Mouse (Mus musculus): ENCODE data around the gene Cryaa. TPM values are rescaled to one million over a fixed set of nuclear protein-coding genes. Genes with fewer than 3 reads are reported as not detected.

The Cryaa gene
- polyA plus RNA-seq, 1 experiment from 2014 or later = 0.20 TPM

GRCm38 (mm10) chr17:31657141-31657983 is 20.2 kb upstream of the Cryaa start:
- no peak for ATAC-seq (ENCODE audit: low read depth)
- Histone ChIP-seq H3K4me1 (ENCODE audit: control insufficient read depth, insufficient read depth, low read length) (peaks cover 6% of the 10 kb centered on the region), H3K27ac (ENCODE audit: low read depth, low read length) (no peak overlapping the region), H3K4me2 (ENCODE audit: low read depth, low read length) (peak overlapping the region; percentile 68), H3K9ac (replicated peaks; ENCODE audit: low read depth, low read length) (peak overlapping the region; percentile 86), H3K9me3 (ENCODE audit: control insufficient read depth, low read length) (no peaks in the 10 kb centered on the region), H3K36me3 (ENCODE audit: control insufficient read depth, insufficient read depth, low read length) (peaks cover 28% of the 10 kb centered on the region), H3K4me3 (ENCODE audit: low read depth, low read length) (peak overlapping the region; percentile 95), H3K27me3 (ENCODE audit: control insufficient read depth, insufficient read depth, low read length) (no peaks in the 10 kb centered on the region)
- 59% methylated on average over 12 of the region's 12 CpGs for WGBS

DNA sequence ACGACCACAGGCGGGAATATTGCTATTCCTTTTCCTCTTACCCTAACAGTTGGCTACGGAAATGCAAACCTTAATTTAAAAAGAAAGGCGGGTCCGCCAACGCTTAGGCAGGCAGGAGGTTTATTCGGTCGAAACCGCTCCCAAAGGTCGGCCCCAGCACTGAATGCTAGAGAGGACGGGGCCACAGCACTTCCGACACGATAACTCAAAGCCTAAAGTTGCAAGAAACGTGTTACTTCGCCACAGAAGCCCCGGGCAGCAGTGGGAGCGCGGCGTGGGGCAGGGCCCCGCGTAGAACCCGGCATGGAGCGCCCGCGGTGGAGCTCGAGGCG is 19.5 kb upstream of the Cryaa start:
- no peaks in the 10 kb centered on the region for H3K9me3 ChIP-seq (ENCODE audit: control insufficient read depth, low read length)
- H3K4me3 ChIP-seq (ENCODE audit: low read depth, low read length) = peak overlapping the region; percentile 95
- peak overlapping the region; percentile 86 for H3K9ac ChIP-seq (replicated peaks; ENCODE audit: low read depth, low read length)
- ATAC-seq (ENCODE audit: low read depth) = no peak
- 2% methylated on average over 27 of the region's 27 CpGs for WGBS
- peak overlapping the region; percentile 68 for H3K4me2 ChIP-seq (ENCODE audit: low read depth, low read length)
- no peaks in the 10 kb centered on the region for H3K27me3 ChIP-seq (ENCODE audit: control insufficient read depth, insufficient read depth, low read length)
- H3K4me1 ChIP-seq (ENCODE audit: control insufficient read depth, insufficient read depth, low read length) = peaks cover 6% of the 10 kb centered on the region
- peaks cover 20% of the 10 kb centered on the region for H3K36me3 ChIP-seq (ENCODE audit: control insufficient read depth, insufficient read depth, low read length)
- peak overlapping the region; percentile 80 for H3K27ac ChIP-seq (ENCODE audit: low read depth, low read length)

DNA sequence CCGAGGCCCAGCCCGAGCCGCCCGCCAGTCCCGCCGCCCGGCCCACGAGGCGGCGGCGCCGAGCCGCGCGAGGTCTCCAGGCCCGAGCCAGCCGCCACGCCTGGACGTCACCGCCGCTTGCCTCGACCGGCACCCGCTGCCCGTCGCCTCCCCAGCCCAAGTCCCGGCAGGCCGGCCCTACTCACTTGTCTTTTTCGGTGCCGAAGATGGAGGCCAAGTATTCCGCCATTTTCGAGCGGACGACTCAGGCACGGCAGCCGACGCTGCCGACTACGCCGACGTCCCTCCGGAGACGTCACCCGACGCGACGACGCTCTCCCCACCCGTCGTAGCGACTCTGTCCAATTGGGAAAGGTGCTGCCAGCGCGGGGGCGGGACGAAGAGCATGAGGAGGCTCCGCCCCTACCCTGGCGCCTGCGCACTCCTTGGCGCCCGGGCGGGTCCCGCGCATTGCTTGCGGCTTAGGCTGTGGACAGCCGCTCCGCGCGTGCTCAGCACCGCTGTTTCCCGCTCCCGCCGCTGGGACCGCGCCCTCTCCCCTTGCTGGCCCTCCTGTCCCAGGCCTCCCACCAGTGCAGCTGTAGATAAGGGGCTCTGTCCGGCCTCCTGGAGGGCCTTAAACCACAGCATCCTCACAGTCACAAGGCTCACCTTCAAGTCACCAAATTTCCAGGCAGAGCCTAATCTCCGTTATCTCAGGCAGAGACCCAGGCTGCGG is 19.0 kb upstream of the Cryaa start, which contains the start of gene U2af1:
TSS of gene U2af1 (minus strand) at position 425 of the 718 bp plus-strand sequence.
- WGBS = 1% methylated on average over 68 of the region's 77 CpGs
- peak within 1 kb of the TSS; percentile 92 for H3K27ac ChIP-seq (ENCODE audit: low read depth, low read length)
- no peaks in the 10 kb centered on the region for H3K27me3 ChIP-seq (ENCODE audit: control insufficient read depth, insufficient read depth, low read length)
- peaks cover 15% of the 10 kb centered on the region for H3K36me3 ChIP-seq (ENCODE audit: control insufficient read depth, insufficient read depth, low read length)
- peak within 1 kb of the TSS; percentile 74 for H3K4me2 ChIP-seq (ENCODE audit: low read depth, low read length)
- H3K4me3 ChIP-seq (ENCODE audit: low read depth, low read length) = peak within 1 kb of the TSS; percentile 95
- H3K4me1 ChIP-seq (ENCODE audit: control insufficient read depth, insufficient read depth, low read length) = peaks cover 6% of the 10 kb centered on the region
- no peaks in the 10 kb centered on the region for H3K9me3 ChIP-seq (ENCODE audit: control insufficient read depth, low read length)
- peak; percentile 98 for ATAC-seq (ENCODE audit: low read depth)
- peak within 1 kb of the TSS; percentile 86 for H3K9ac ChIP-seq (replicated peaks; ENCODE audit: low read depth, low read length)

DNA sequence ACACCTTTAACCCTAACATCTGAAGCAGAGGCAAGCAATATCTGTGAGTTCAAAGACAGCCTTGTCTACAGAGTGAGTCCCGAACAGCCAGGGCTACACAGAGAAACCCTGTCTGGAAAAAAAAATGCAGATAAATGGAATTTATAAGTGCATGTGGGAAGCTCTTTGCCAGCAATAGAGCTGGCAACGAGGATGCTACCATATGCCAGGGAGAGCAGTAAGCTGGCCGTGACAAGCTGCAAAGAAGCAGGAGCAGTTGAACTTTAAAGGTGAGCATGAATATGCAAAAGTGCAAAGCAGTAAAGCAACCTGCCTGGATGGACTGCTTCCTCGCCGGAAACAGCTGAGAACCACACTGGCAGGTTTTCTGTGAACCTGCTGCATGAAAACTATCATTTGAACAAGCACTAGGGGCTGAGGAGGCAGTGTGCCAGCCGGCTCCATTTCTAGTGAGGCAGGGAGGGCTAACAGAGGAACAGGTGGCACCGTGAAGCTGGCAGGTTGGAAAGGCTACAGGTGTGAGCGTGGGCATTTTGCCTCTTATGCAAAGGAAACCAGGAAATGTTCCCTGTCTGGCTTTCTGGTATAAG is 16.9 kb upstream of the Cryaa start:
- Histone ChIP-seq H3K27me3 (ENCODE audit: control insufficient read depth, insufficient read depth, low read length) (no peaks in the 10 kb centered on the region), H3K9me3 (ENCODE audit: control insufficient read depth, low read length) (no peaks in the 10 kb centered on the region), H3K4me1 (ENCODE audit: control insufficient read depth, insufficient read depth, low read length) (peaks cover 6% of the 10 kb centered on the region), H3K27ac (ENCODE audit: low read depth, low read length) (no peak overlapping the region), H3K9ac (replicated peaks; ENCODE audit: low read depth, low read length) (no peak overlapping the region), H3K4me2 (ENCODE audit: low read depth, low read length) (no peak overlapping the region), H3K36me3 (ENCODE audit: control insufficient read depth, insufficient read depth, low read length) (no peaks in the 10 kb centered on the region), H3K4me3 (ENCODE audit: low read depth, low read length) (no peak overlapping the region)
- ATAC-seq (ENCODE audit: low read depth) = no peak
- WGBS = 72% methylated on average over 8 of the region's 8 CpGs

DNA sequence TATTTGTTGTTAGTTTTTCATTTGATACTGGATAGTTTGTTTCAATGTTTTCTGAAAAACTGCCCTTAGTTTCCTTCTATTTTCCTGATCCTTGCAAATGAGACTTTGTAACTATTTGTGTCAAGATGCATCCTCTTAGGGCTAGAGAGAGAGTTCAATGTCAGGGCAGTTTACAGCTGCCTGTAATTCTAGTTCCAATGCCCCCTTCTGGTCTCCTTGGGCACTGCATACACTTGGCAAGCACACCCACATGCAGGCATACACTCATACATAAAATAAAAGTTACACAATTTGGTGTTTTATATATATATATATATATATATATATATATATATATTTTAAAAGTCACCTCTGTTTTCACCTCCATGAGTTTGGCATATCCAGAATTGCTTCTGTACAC is 14.8 kb upstream of the Cryaa start:
- no peak for ATAC-seq (ENCODE audit: low read depth)
- Histone ChIP-seq H3K4me3 (ENCODE audit: low read depth, low read length) (no peak overlapping the region), H3K27me3 (ENCODE audit: control insufficient read depth, insufficient read depth, low read length) (no peaks in the 10 kb centered on the region), H3K4me2 (ENCODE audit: low read depth, low read length) (no peak overlapping the region), H3K9ac (replicated peaks; ENCODE audit: low read depth, low read length) (no peak overlapping the region), H3K36me3 (ENCODE audit: control insufficient read depth, insufficient read depth, low read length) (no peaks in the 10 kb centered on the region), H3K4me1 (ENCODE audit: control insufficient read depth, insufficient read depth, low read length) (no peaks in the 10 kb centered on the region), H3K27ac (ENCODE audit: low read depth, low read length) (no peak overlapping the region), H3K9me3 (ENCODE audit: control insufficient read depth, low read length) (no peaks in the 10 kb centered on the region)

GRCm38 (mm10) chr17:31664760-31665159 is 12.8 kb upstream of the Cryaa start:
- H3K9me3 ChIP-seq (ENCODE audit: control insufficient read depth, low read length) = no peaks in the 10 kb centered on the region
- WGBS = 14% methylated on average over 4 of the region's 4 CpGs
- no peak overlapping the region for H3K9ac ChIP-seq (replicated peaks; ENCODE audit: low read depth, low read length)
- no peaks in the 10 kb centered on the region for H3K4me1 ChIP-seq (ENCODE audit: control insufficient read depth, insufficient read depth, low read length)
- no peaks in the 10 kb centered on the region for H3K27me3 ChIP-seq (ENCODE audit: control insufficient read depth, insufficient read depth, low read length)
- no peak overlapping the region for H3K27ac ChIP-seq (ENCODE audit: low read depth, low read length)
- no peaks in the 10 kb centered on the region for H3K36me3 ChIP-seq (ENCODE audit: control insufficient read depth, insufficient read depth, low read length)
- no peak overlapping the region for H3K4me3 ChIP-seq (ENCODE audit: low read depth, low read length)
- H3K4me2 ChIP-seq (ENCODE audit: low read depth, low read length) = no peak overlapping the region
- peak; percentile 76; the same call in 1 of the 2 replicates for ATAC-seq (ENCODE audit: low read depth)

DNA sequence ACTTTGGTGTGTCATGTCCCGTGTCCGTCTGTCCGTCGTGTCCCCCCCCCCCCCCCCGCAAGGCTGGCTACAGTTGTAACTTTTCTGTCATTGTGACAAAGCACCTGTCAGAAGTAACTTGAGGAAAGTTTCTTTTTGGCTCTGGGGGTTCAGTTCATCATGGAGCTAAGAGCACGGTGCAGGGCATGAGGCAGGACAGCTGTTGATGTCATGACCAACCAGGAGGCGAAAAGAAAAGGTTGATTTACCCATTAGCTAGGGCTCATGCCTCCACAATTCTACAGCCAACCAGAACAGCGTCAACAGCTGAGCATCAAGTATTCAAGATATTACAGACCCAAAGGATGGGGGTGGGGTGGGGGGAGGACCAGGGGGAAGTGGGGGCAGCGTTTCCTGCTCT is 9.3 kb upstream of the Cryaa start:
- no peak for ATAC-seq (ENCODE audit: low read depth)
- no peaks in the 10 kb centered on the region for H3K27me3 ChIP-seq (ENCODE audit: control insufficient read depth, insufficient read depth, low read length)
- H3K9ac ChIP-seq (replicated peaks; ENCODE audit: low read depth, low read length) = no peak overlapping the region
- H3K4me2 ChIP-seq (ENCODE audit: low read depth, low read length) = no peak overlapping the region
- 87% methylated on average over 8 of the region's 9 CpGs for WGBS
- no peaks in the 10 kb centered on the region for H3K9me3 ChIP-seq (ENCODE audit: control insufficient read depth, low read length)
- no peaks in the 10 kb centered on the region for H3K4me1 ChIP-seq (ENCODE audit: control insufficient read depth, insufficient read depth, low read length)
- no peaks in the 10 kb centered on the region for H3K36me3 ChIP-seq (ENCODE audit: control insufficient read depth, insufficient read depth, low read length)
- H3K27ac ChIP-seq (ENCODE audit: low read depth, low read length) = no peak overlapping the region
- no peak overlapping the region for H3K4me3 ChIP-seq (ENCODE audit: low read depth, low read length)

- Histone ChIP-seq H3K9ac (replicated peaks; ENCODE audit: low read depth, low read length) (no peak overlapping the region), H3K27me3 (ENCODE audit: control insufficient read depth, insufficient read depth, low read length) (no peaks in the 10 kb centered on the region), H3K9me3 (ENCODE audit: control insufficient read depth, low read length) (no peaks in the 10 kb centered on the region), H3K4me3 (ENCODE audit: low read depth, low read length) (no peak overlapping the region), H3K4me1 (ENCODE audit: control insufficient read depth, insufficient read depth, low read length) (no peaks in the 10 kb centered on the region), H3K4me2 (ENCODE audit: low read depth, low read length) (no peak overlapping the region), H3K36me3 (ENCODE audit: control insufficient read depth, insufficient read depth, low read length) (no peaks in the 10 kb centered on the region), H3K27ac (ENCODE audit: low read depth, low read length) (no peak overlapping the region)
- no peak for ATAC-seq (ENCODE audit: low read depth)
- 12% methylated on average over 11 of the region's 11 CpGs for WGBS
Observed at GRCm38 (mm10) chr17:31670163-31670562, 7.4 kb upstream of the Cryaa start.

DNA sequence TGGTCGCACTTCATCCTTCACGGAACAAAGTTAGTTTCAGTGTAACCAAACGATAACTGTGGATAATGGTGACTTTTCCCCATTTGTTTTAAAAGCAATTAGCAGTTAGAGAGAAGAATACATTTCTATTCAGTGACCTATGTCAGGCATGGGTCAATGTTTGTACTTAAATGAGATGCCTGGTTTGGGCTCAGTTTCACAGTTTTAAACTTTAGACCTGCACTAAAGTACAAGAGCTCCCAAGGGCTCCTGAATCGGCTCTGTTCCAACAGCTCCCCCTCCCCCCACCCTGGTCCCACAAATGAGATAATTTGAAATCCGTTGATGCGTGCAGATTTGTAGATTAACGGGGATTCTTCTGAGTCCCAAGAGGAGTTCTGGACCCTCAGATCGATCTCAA is 5.9 kb upstream of the Cryaa start:
- H3K9me3 ChIP-seq (ENCODE audit: control insufficient read depth, low read length) = no peaks in the 10 kb centered on the region
- H3K4me1 ChIP-seq (ENCODE audit: control insufficient read depth, insufficient read depth, low read length) = no peaks in the 10 kb centered on the region
- no peaks in the 10 kb centered on the region for H3K36me3 ChIP-seq (ENCODE audit: control insufficient read depth, insufficient read depth, low read length)
- H3K27ac ChIP-seq (ENCODE audit: low read depth, low read length) = no peak overlapping the region
- no peak for ATAC-seq (ENCODE audit: low read depth)
- no peaks in the 10 kb centered on the region for H3K27me3 ChIP-seq (ENCODE audit: control insufficient read depth, insufficient read depth, low read length)
- H3K4me3 ChIP-seq (ENCODE audit: low read depth, low read length) = no peak overlapping the region
- 57% methylated on average over 8 of the region's 8 CpGs for WGBS
- no peak overlapping the region for H3K4me2 ChIP-seq (ENCODE audit: low read depth, low read length)
- no peak overlapping the region for H3K9ac ChIP-seq (replicated peaks; ENCODE audit: low read depth, low read length)

Measured in neural tube, embryonic 14.5 days (tissue).